Mouse (Mus musculus): ENCODE measurements at regions not wholly inside any gene's neighbourhood (a gene's known extent, or its start where the extent isn't known, plus 50 kb on each side); places are given as distances from the start of the nearest gene placed in this dataset.

GRCm38 (mm10) chr8:107776906-107777305 lies 165.5 kb upstream of the Zfhx3 start:
- ATAC-seq (ENCODE audit: low FRiP score, low TSS enrichment) (no peak), DNase-seq (ENCODE audit: low spot score) (no peak)
- Histone ChIP-seq H3K4me3 (ENCODE audit: low read depth, low read length) (no peak overlapping the region), H3K36me3 (ENCODE audit: control insufficient read depth, insufficient read depth, low read length) (no peaks in the 10 kb centered on the region), H3K9ac (ENCODE audit: low read length) (no peak overlapping the region), H3K27ac (replicated peaks) (no peak overlapping the region), H3K9me3 (ENCODE audit: control insufficient read depth, low read length) (no peaks in the 10 kb centered on the region), H3K27me3 (ENCODE audit: control insufficient read depth, insufficient read depth, low read length) (no peaks in the 10 kb centered on the region), H3K4me2 (replicated peaks; ENCODE audit: low read depth) (no peak overlapping the region), H3K4me1 (replicated peaks; ENCODE audit: control insufficient read depth, insufficient read depth) (no peaks in the 10 kb centered on the region)
- WGBS, result 18% methylated on average over 5 of the region's 5 CpGs
- TF ChIP-seq EP300 (optimal IDR thresholded peaks at IDR 0.05) (no peak), CTCF (IDR thresholded peaks at IDR 0.05; ENCODE audit: low read depth) (no peak)

- Histone ChIP-seq H3K4me1 (replicated peaks; ENCODE audit: control insufficient read depth, insufficient read depth) (no peaks in the 10 kb centered on the region), H3K4me2 (replicated peaks; ENCODE audit: low read depth) (no peak overlapping the region), H3K9me3 (ENCODE audit: control insufficient read depth, low read length) (no peaks in the 10 kb centered on the region), H3K27ac (replicated peaks) (no peak overlapping the region), H3K9ac (ENCODE audit: low read length) (no peak overlapping the region), H3K36me3 (ENCODE audit: control insufficient read depth, insufficient read depth, low read length) (no peaks in the 10 kb centered on the region), H3K27me3 (ENCODE audit: control insufficient read depth, insufficient read depth, low read length) (no peaks in the 10 kb centered on the region), H3K4me3 (ENCODE audit: low read depth, low read length) (no peak overlapping the region)
- TF ChIP-seq CTCF (IDR thresholded peaks at IDR 0.05; ENCODE audit: low read depth), result no peak
- no peak for TF ChIP-seq EP300 (optimal IDR thresholded peaks at IDR 0.05)
- no peak for ATAC-seq (ENCODE audit: low FRiP score, low TSS enrichment)
- DNase-seq (ENCODE audit: low spot score), result no peak
- WGBS, result 53% methylated on average over 5 of the region's 5 CpGs
These were observed 156.7 kb upstream of the Zfhx3 start for GRCm38 (mm10) chr8:107785771-107786170.

DNA sequence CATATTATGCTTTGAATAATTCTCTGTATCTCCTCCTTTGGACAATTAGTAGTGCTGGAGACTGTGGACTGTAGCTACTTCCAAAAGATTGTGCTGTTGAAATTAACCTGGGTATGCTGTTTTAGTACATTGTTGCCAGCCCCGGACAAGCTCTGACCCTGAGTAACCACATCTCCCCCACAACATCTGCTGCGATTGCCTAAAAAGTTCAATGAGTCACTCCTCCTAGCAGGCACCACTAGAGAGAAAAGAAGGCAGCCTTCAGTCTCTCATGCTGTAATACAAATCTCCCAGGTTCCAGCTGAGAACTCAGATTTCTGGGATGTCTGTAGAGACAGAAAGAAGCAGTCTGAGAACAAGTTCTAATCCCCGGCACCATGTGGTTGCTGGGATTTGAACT lies 150.2 kb upstream of the Zfhx3 start:
- H3K4me1 ChIP-seq (replicated peaks; ENCODE audit: control insufficient read depth, insufficient read depth), result no peaks in the 10 kb centered on the region
- DNase-seq (ENCODE audit: low spot score) (no peak), ATAC-seq (ENCODE audit: low FRiP score, low TSS enrichment) (no peak)
- H3K4me3 ChIP-seq (ENCODE audit: low read depth, low read length), result no peak overlapping the region
- 72% methylated on average over 3 of the region's 3 CpGs for WGBS
- H3K4me2 ChIP-seq (replicated peaks; ENCODE audit: low read depth), result no peak overlapping the region
- H3K27me3 ChIP-seq (ENCODE audit: control insufficient read depth, insufficient read depth, low read length), result no peaks in the 10 kb centered on the region
- TF ChIP-seq CTCF (IDR thresholded peaks at IDR 0.05; ENCODE audit: low read depth), result no peak
- no peak for TF ChIP-seq EP300 (optimal IDR thresholded peaks at IDR 0.05)
- H3K36me3 ChIP-seq (ENCODE audit: control insufficient read depth, insufficient read depth, low read length), result no peaks in the 10 kb centered on the region
- no peaks in the 10 kb centered on the region for H3K9me3 ChIP-seq (ENCODE audit: control insufficient read depth, low read length)
- H3K27ac ChIP-seq (replicated peaks), result no peak overlapping the region
- H3K9ac ChIP-seq (ENCODE audit: low read length), result no peak overlapping the region

- TF ChIP-seq EP300 (optimal IDR thresholded peaks at IDR 0.05) (no peak), CTCF (IDR thresholded peaks at IDR 0.05; ENCODE audit: low read depth) (no peak)
- H3K9me3 ChIP-seq (ENCODE audit: control insufficient read depth, low read length), result no peaks in the 10 kb centered on the region
- ATAC-seq (ENCODE audit: low FRiP score, low TSS enrichment) (no peak), DNase-seq (ENCODE audit: low spot score) (no peak)
- H3K4me2 ChIP-seq (replicated peaks; ENCODE audit: low read depth), result no peak overlapping the region
- H3K4me1 ChIP-seq (replicated peaks; ENCODE audit: control insufficient read depth, insufficient read depth), result no peaks in the 10 kb centered on the region
- 78% methylated on average over 14 of the region's 14 CpGs for WGBS
- no peak overlapping the region for H3K4me3 ChIP-seq (ENCODE audit: low read depth, low read length)
- H3K27me3 ChIP-seq (ENCODE audit: control insufficient read depth, insufficient read depth, low read length), result no peaks in the 10 kb centered on the region
- H3K9ac ChIP-seq (ENCODE audit: low read length), result no peak overlapping the region
- no peak overlapping the region for H3K27ac ChIP-seq (replicated peaks)
- H3K36me3 ChIP-seq (ENCODE audit: control insufficient read depth, insufficient read depth, low read length), result no peaks in the 10 kb centered on the region
These were observed 127.5 kb upstream of the Zfhx3 start for GRCm38 (mm10) chr8:107814931-107815330.

DNA sequence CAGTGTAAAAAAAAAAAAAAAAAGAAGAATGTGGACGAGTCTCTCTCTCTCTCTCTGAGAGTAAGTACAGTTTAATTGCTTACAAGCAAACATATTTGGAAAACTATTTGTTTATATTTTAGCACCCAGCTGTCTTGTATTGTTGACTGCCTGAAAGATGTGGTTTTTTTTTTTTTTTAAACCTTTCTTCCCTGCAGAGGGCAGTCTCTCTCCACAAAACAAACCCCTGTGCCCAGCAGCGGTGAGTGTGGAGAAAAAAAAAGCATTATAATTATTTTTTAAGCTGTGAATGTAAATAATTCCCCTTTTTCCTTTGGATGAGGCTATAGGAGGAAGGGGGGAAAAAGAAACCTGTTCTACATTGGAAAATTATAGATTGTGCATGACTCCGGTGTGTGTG lies 126.7 kb upstream of the Zfhx3 start:
- DNase-seq (ENCODE audit: low spot score) (no peak), ATAC-seq (ENCODE audit: low FRiP score, low TSS enrichment) (no peak)
- Histone ChIP-seq H3K4me2 (replicated peaks; ENCODE audit: low read depth) (no peak overlapping the region), H3K9ac (ENCODE audit: low read length) (no peak overlapping the region), H3K4me1 (replicated peaks; ENCODE audit: control insufficient read depth, insufficient read depth) (no peaks in the 10 kb centered on the region), H3K27me3 (ENCODE audit: control insufficient read depth, insufficient read depth, low read length) (no peaks in the 10 kb centered on the region), H3K9me3 (ENCODE audit: control insufficient read depth, low read length) (no peaks in the 10 kb centered on the region), H3K27ac (replicated peaks) (no peak overlapping the region), H3K36me3 (ENCODE audit: control insufficient read depth, insufficient read depth, low read length) (no peaks in the 10 kb centered on the region), H3K4me3 (ENCODE audit: low read depth, low read length) (no peak overlapping the region)
- TF ChIP-seq EP300 (optimal IDR thresholded peaks at IDR 0.05) (no peak), CTCF (IDR thresholded peaks at IDR 0.05; ENCODE audit: low read depth) (peak; percentile 70)
- 26% methylated on average over 3 of the region's 3 CpGs for WGBS

GRCm38 (mm10) chr8:107817796-107818195 lies 124.6 kb upstream of the Zfhx3 start:
- H3K36me3 ChIP-seq (ENCODE audit: control insufficient read depth, insufficient read depth, low read length), result no peaks in the 10 kb centered on the region
- whole genome bisulfite sequencing, result 73% methylated on average over 9 of the region's 9 CpGs
- no peaks in the 10 kb centered on the region for H3K9me3 ChIP-seq (ENCODE audit: control insufficient read depth, low read length)
- no peak overlapping the region for H3K9ac ChIP-seq (ENCODE audit: low read length)
- no peak for DNase-seq (ENCODE audit: low spot score)
- H3K4me1 ChIP-seq (replicated peaks; ENCODE audit: control insufficient read depth, insufficient read depth), result no peaks in the 10 kb centered on the region
- TF ChIP-seq EP300 (optimal IDR thresholded peaks at IDR 0.05), result no peak
- TF ChIP-seq CTCF (IDR thresholded peaks at IDR 0.05; ENCODE audit: low read depth), result no peak
- no peak for ATAC-seq (ENCODE audit: low FRiP score, low TSS enrichment)
- H3K27me3 ChIP-seq (ENCODE audit: control insufficient read depth, insufficient read depth, low read length), result no peaks in the 10 kb centered on the region
- no peak overlapping the region for H3K4me2 ChIP-seq (replicated peaks; ENCODE audit: low read depth)
- no peak overlapping the region for H3K27ac ChIP-seq (replicated peaks)
- no peak overlapping the region for H3K4me3 ChIP-seq (ENCODE audit: low read depth, low read length)
